Mouse (Mus musculus) small intestine, adult 2 months (tissue): ENCODE data around the gene Zfp626. TPM values are rescaled to one million over a fixed set of nuclear protein-coding genes. Genes with fewer than 3 reads are reported as not detected.
"Not testable (repeated sequence)": the region's sequence is repeated elsewhere in the genome, so short reads cannot be mapped to it uniquely, and the experiment has no call there.

ENCODE experiments used
- H3K27ac ChIP-seq: fragments of 200-500 bp; 2 replicates; pipeline ENCODE4 v1.5.1; 2012; ENCODE audit warnings: low read depth, low read length, control low read depth, inconsistent platforms; ENCODE audit not compliant: insufficient read depth
- H3K27me3 ChIP-seq: fragments of 200-500 bp; 2 replicates; pipeline ENCODE4 v1.6.1; 2012; ENCODE audit warnings: mild to moderate bottlenecking, moderate library complexity, low read length, inconsistent platforms; ENCODE audit not compliant: control insufficient read depth, insufficient read depth
- H3K36me3 ChIP-seq: fragments of 200-500 bp; 2 replicates; pipeline ENCODE4 v1.6.1; 2012; ENCODE audit warnings: mild to moderate bottlenecking, low read length, control low read depth, inconsistent platforms; ENCODE audit not compliant: control insufficient read depth, insufficient read depth
- H3K4me1 ChIP-seq: fragments of 200-500 bp; 2 replicates; pipeline ENCODE4 v1.6.1; 2012; ENCODE audit warnings: low read length, inconsistent platforms, mixed read lengths; ENCODE audit not compliant: control insufficient read depth, insufficient read depth, insufficient read length
- H3K4me3 ChIP-seq: fragments of 200-500 bp; 2 replicates; pipeline ENCODE4 v1.5.1; 2012; ENCODE audit warnings: low read depth, mild to moderate bottlenecking, control low read depth, inconsistent platforms, low read length, moderate library complexity
- CTCF ChIP-seq: fragments of 200-500 bp; IDR thresholded peaks from 2 replicates; pipeline ENCODE4 v1.5.1; 2012; ENCODE audit warnings: low read depth, mild to moderate bottlenecking, control low read depth, inconsistent platforms, low read length, moderate library complexity, mixed read lengths; ENCODE audit not compliant: insufficient replicate concordance, insufficient read length; ENCODE audit errors: extremely low read depth
- POLR2A ChIP-seq: fragments of 200-500 bp; IDR thresholded peaks from 2 replicates; pipeline ENCODE4 v1.6.1; 2012; ENCODE audit warnings: low read depth, mild to moderate bottlenecking, control low read depth, inconsistent platforms, low read length, moderate library complexity
- WGBS: fragments of 180-500 bp; shearing (Covaris S2); methylation state at CpG from one replicate; pipeline ENCODE4 v1.1.7; 2018; 5-methylcytosine and 5-hydroxymethylcytosine counted together
- polyA plus RNA-seq: library from polyadenylated mRNA; depleted of rRNA; stranded (reverse); fragments of >200 nt; gene quantifications from 2 replicates; pipeline ENCODE4 v1.2.3, GENCODE M21; 2012

The Zfp626 gene
- polyA plus RNA-seq, 1 experiment: 0.15 TPM

- 0 out of 2 replicates have a peak, but pooled peaks cover 2% of the 10 kb centered on the region for H3K4me1 ChIP-seq
- no peak overlapping the region for H3K27ac ChIP-seq
- H3K36me3 ChIP-seq: peaks cover 2% of the 10 kb centered on the region; the same call in 1 of the 2 replicates
- H3K27me3 ChIP-seq: no peaks in the 10 kb centered on the region
- TF ChIP-seq POLR2A (no peak), CTCF (no peak)
- 81% methylated on average over 5 of the region's 5 CpGs for WGBS
- H3K4me3 ChIP-seq: no peak overlapping the region
These were observed 4.0 kb upstream of the Zfp626 start for GRCm38 (mm10) chr7:27802986-27803385.

GRCm38 (mm10) chr7:27804297-27805030, 2.5 kb upstream of the Zfp626 start:
- no peaks in the 10 kb centered on the region for H3K27me3 ChIP-seq
- H3K4me1 ChIP-seq: 0 out of 2 replicates have a peak, but pooled peaks cover 2% of the 10 kb centered on the region
- under 1% methylated on average over 25 of the region's 25 CpGs for WGBS
- peak overlapping the region; percentile 35; the same call in 1 of the 2 replicates for H3K27ac ChIP-seq
- H3K36me3 ChIP-seq: peaks cover 10% of the 10 kb centered on the region
- peak overlapping the region; percentile 70 for H3K4me3 ChIP-seq
- no peak for TF ChIP-seq CTCF
- TF ChIP-seq POLR2A: peak; percentile 55; the same call in 1 of the 2 replicates

DNA sequence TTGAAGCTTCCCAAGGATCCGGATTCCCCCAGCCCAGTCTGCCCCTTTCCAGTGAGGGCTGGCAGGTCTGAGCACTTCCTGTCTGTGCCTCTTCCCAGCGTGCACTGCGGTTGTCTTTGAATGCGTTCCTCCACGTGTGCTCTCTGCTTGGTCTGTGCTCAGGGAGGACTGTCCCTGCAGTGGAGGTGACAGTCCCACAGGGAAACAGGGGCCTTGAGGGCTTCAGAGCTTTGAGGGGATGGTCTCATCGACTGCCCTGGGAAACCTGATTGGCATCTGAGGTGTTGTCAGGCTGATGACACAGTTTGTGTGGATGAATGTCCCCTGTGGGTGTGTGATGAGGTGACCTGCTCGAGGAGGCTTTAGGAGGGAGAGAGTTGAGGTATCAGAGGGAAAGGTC, 309 bp downstream of the Zfp626 start:
- H3K27me3 ChIP-seq, H3K27ac ChIP-seq, H3K4me1 ChIP-seq, H3K4me3 ChIP-seq: not testable (repeated sequence)
- WGBS: 86% methylated on average over 7 of the region's 7 CpGs
- peaks cover 29% of the 10 kb centered on the region for H3K36me3 ChIP-seq

DNA sequence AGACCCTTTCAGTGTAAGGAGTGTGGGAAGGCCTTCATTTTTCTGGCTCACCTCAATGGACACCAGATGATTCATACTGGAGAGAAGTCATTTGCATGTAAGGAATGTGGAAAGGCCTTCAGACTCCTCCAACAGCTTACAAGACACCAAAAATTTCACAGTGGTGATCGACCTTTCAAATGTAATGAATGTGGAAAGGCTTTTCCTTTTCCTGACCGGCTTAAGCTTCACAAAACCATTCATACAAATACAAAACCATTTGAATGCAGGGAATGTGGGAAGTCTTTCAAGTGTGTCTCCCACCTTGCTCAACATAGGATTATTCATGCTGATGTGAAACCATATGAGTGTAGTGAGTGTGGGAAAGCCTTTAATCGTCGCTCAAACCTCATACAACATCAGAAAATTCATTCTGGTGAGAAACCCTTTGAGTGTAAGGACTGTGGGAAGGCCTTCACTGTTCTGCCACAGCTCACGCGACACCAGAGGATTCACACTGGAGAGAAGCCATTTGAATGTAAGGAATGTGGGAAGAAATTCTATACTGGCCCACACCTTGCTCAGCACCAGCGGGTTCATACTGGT, 11.6 kb downstream of the Zfp626 start:
- H3K27me3 ChIP-seq: no peaks in the 10 kb centered on the region
- 97% methylated on average over 7 of the region's 7 CpGs for WGBS
- no peak for TF ChIP-seq POLR2A
- no peak for TF ChIP-seq CTCF
- H3K36me3 ChIP-seq: peaks cover 18% of the 10 kb centered on the region
- no peaks in the 10 kb centered on the region for H3K4me1 ChIP-seq
- H3K27ac ChIP-seq: no peak overlapping the region
- H3K4me3 ChIP-seq: no peak overlapping the region

GRCm38 (mm10) chr7:27822611-27823010, 15.6 kb downstream of the Zfp626 start:
- no peak overlapping the region for H3K4me3 ChIP-seq
- H3K36me3 ChIP-seq: peaks cover 15% of the 10 kb centered on the region
- H3K27ac ChIP-seq: no peak overlapping the region
- H3K4me1 ChIP-seq: no peaks in the 10 kb centered on the region
- TF ChIP-seq POLR2A (no peak), CTCF (no peak)
- H3K27me3 ChIP-seq: no peaks in the 10 kb centered on the region

GRCm38 (mm10) chr7:27834131-27834530, 27.1 kb downstream of the Zfp626 start:
- Histone ChIP-seq H3K27me3 (no peaks in the 10 kb centered on the region), H3K4me3 (no peak overlapping the region), H3K27ac (no peak overlapping the region), H3K36me3 (no peaks in the 10 kb centered on the region), H3K4me1 (peaks cover 1% of the 10 kb centered on the region; the same call in 1 of the 2 replicates)
- TF ChIP-seq CTCF (no peak), POLR2A (no peak)
- 81% methylated on average over 2 of the region's 2 CpGs for WGBS

- Histone ChIP-seq H3K27me3 (no peaks in the 10 kb centered on the region), H3K4me3 (0 out of 2 replicates have a peak overlapping the region, but pooled peaks have one; percentile 21), H3K27ac (peak overlapping the region; percentile 49; the same call in 1 of the 2 replicates), H3K4me1 (peaks cover 1% of the 10 kb centered on the region; the same call in 1 of the 2 replicates), H3K36me3 (no peaks in the 10 kb centered on the region)
- WGBS: 19% methylated on average over 6 of the region's 6 CpGs
- TF ChIP-seq CTCF: no peak
- TF ChIP-seq POLR2A: no peak
These were observed 30.9 kb downstream of the Zfp626 start for GRCm38 (mm10) chr7:27837896-27838295.
